Mouse (Mus musculus): ENCODE measurements around the gene Hspa1a. TPM values are rescaled to one million over a fixed set of nuclear protein-coding genes. Genes with fewer than 3 reads are reported as not detected.
"Not testable (repeated sequence)": the region's sequence is repeated elsewhere in the genome, so short reads cannot be mapped to it uniquely, and the experiment has no call there.

Hspa1a gene
- polyA plus RNA-seq, 1 experiment = 214 TPM

- TF ChIP-seq GATA1 (IDR thresholded peaks at IDR 0.05; ENCODE audit: low read length) = no peak
- TF ChIP-seq TAL1 (IDR thresholded peaks at IDR 0.05; ENCODE audit: low read length) = no peak
- no peaks in the 10 kb centered on the region for H3K27me3 ChIP-seq (ENCODE audit: control insufficient read depth)
- no peaks in the 10 kb centered on the region for H3K9me3 ChIP-seq (ENCODE audit: control insufficient read depth, low read length)
- peak overlapping the region; percentile 87 for H3K4me3 ChIP-seq (replicated peaks)
- peaks cover 68% of the 10 kb centered on the region for H3K4me1 ChIP-seq (ENCODE audit: control insufficient read depth)
- peaks cover 62% of the 10 kb centered on the region for H3K36me3 ChIP-seq (ENCODE audit: control insufficient read depth)
Observed at GRCm38 (mm10) chr17:35002153-35002865, 30.4 kb upstream of the Hspa1a start.

GRCm38 (mm10) chr17:35001452-35002152, 29.6 kb upstream of the Hspa1a start:
- TF ChIP-seq TAL1 (IDR thresholded peaks at IDR 0.05; ENCODE audit: low read length) (no peak), GATA1 (IDR thresholded peaks at IDR 0.05; ENCODE audit: low read length) (no peak)
- H3K27me3 ChIP-seq (ENCODE audit: control insufficient read depth) = no peaks in the 10 kb centered on the region
- H3K4me1 ChIP-seq (ENCODE audit: control insufficient read depth) = peaks cover 75% of the 10 kb centered on the region
- peaks cover 62% of the 10 kb centered on the region for H3K36me3 ChIP-seq (ENCODE audit: control insufficient read depth)
- H3K4me3 ChIP-seq (replicated peaks) = peak overlapping the region; percentile 87
- no peaks in the 10 kb centered on the region for H3K9me3 ChIP-seq (ENCODE audit: control insufficient read depth, low read length)

- TF ChIP-seq GATA1 (IDR thresholded peaks at IDR 0.05; ENCODE audit: low read length) (no peak), TAL1 (IDR thresholded peaks at IDR 0.05; ENCODE audit: low read length) (no peak)
- H3K36me3 ChIP-seq (ENCODE audit: control insufficient read depth) = peaks cover 63% of the 10 kb centered on the region
- peaks cover 80% of the 10 kb centered on the region for H3K4me1 ChIP-seq (ENCODE audit: control insufficient read depth)
- H3K27me3 ChIP-seq (ENCODE audit: control insufficient read depth) = no peaks in the 10 kb centered on the region
- H3K4me3 ChIP-seq (replicated peaks) = peak within 1 kb of the TSS; percentile 87
- no peaks in the 10 kb centered on the region for H3K9me3 ChIP-seq (ENCODE audit: control insufficient read depth, low read length)
Observed at GRCm38 (mm10) chr17:35000717-35001451, 28.9 kb upstream of the Hspa1a start, which contains the start of gene Vars. Gene Vars, plus strand, starts transcription at chr17:35000987.

- not testable (repeated sequence) for H3K27me3 ChIP-seq (ENCODE audit: control insufficient read depth); H3K9me3 ChIP-seq (ENCODE audit: control insufficient read depth, low read length)
- peaks cover 78% of the 10 kb centered on the region for H3K4me1 ChIP-seq (ENCODE audit: control insufficient read depth)
- H3K4me3 ChIP-seq (replicated peaks) = peak overlapping the region; percentile 87
- peaks cover 60% of the 10 kb centered on the region for H3K36me3 ChIP-seq (ENCODE audit: control insufficient read depth)
Observed at GRCm38 (mm10) chr17:34999871-35000716, 28.1 kb upstream of the Hspa1a start.

- TF ChIP-seq TAL1 (IDR thresholded peaks at IDR 0.05; ENCODE audit: low read length) (no peak), GATA1 (IDR thresholded peaks at IDR 0.05; ENCODE audit: low read length) (no peak)
- Histone ChIP-seq H3K4me3 (replicated peaks) (peak overlapping the region; percentile 77), H3K9me3 (ENCODE audit: control insufficient read depth, low read length) (no peaks in the 10 kb centered on the region), H3K27me3 (ENCODE audit: control insufficient read depth) (no peaks in the 10 kb centered on the region), H3K4me1 (ENCODE audit: control insufficient read depth) (peaks cover 69% of the 10 kb centered on the region), H3K36me3 (ENCODE audit: control insufficient read depth) (peaks cover 55% of the 10 kb centered on the region)
Observed at GRCm38 (mm10) chr17:34998526-34999430, 26.8 kb upstream of the Hspa1a start.

GRCm38 (mm10) chr17:34997142-34997483, 25.2 kb upstream of the Hspa1a start:
- Histone ChIP-seq H3K4me3 (replicated peaks) (peak overlapping the region; percentile 77), H3K36me3 (ENCODE audit: control insufficient read depth) (peaks cover 57% of the 10 kb centered on the region), H3K9me3 (ENCODE audit: control insufficient read depth, low read length) (no peaks in the 10 kb centered on the region), H3K4me1 (ENCODE audit: control insufficient read depth) (peaks cover 54% of the 10 kb centered on the region), H3K27me3 (ENCODE audit: control insufficient read depth) (no peaks in the 10 kb centered on the region)
- TF ChIP-seq TAL1 (IDR thresholded peaks at IDR 0.05; ENCODE audit: low read length) = no peak
- no peak for TF ChIP-seq GATA1 (IDR thresholded peaks at IDR 0.05; ENCODE audit: low read length)

- Histone ChIP-seq H3K27me3 (ENCODE audit: control insufficient read depth) (no peaks in the 10 kb centered on the region), H3K9me3 (ENCODE audit: control insufficient read depth, low read length) (no peaks in the 10 kb centered on the region), H3K4me3 (replicated peaks) (peak overlapping the region; percentile 77), H3K36me3 (ENCODE audit: control insufficient read depth) (peaks cover 62% of the 10 kb centered on the region), H3K4me1 (ENCODE audit: control insufficient read depth) (peaks cover 48% of the 10 kb centered on the region)
- TF ChIP-seq TAL1 (IDR thresholded peaks at IDR 0.05; ENCODE audit: low read length) (no peak), GATA1 (IDR thresholded peaks at IDR 0.05; ENCODE audit: low read length) (no peak)
Observed at GRCm38 (mm10) chr17:34996411-34997141, 24.6 kb upstream of the Hspa1a start.

GRCm38 (mm10) chr17:34995927-34996326, 24.0 kb upstream of the Hspa1a start:
- Histone ChIP-seq H3K4me1 (ENCODE audit: control insufficient read depth) (peaks cover 43% of the 10 kb centered on the region), H3K36me3 (ENCODE audit: control insufficient read depth) (peaks cover 69% of the 10 kb centered on the region)
- not testable (repeated sequence) for H3K27me3 ChIP-seq (ENCODE audit: control insufficient read depth); H3K9me3 ChIP-seq (ENCODE audit: control insufficient read depth, low read length); H3K4me3 ChIP-seq (replicated peaks)

GRCm38 (mm10) chr17:34995192-34995591, 23.2 kb upstream of the Hspa1a start:
- H3K4me3 ChIP-seq (replicated peaks); H3K27me3 ChIP-seq (ENCODE audit: control insufficient read depth); H3K9me3 ChIP-seq (ENCODE audit: control insufficient read depth, low read length): not testable (repeated sequence)
- H3K4me1 ChIP-seq (ENCODE audit: control insufficient read depth) = peaks cover 43% of the 10 kb centered on the region
- peaks cover 75% of the 10 kb centered on the region for H3K36me3 ChIP-seq (ENCODE audit: control insufficient read depth)
